In genomic region chr2:155045075-155045474, GRCm38 (mm10) we compare ENCODE assay signal across 22 mouse cellular contexts. TPM values are rescaled to one million over a fixed set of nuclear protein-coding genes. Genes with fewer than 3 reads are reported as not detected.
A peak's percentile ranks its signal among the peaks of the same experiment; 100 is the strongest.
DNase-seq lines count a peak whose midpoint lies in the region; ATAC-seq and TF ChIP-seq lines count a peak whose summit lies in the region.
"Had no signal": no experiment of that assay in that cellular context is flagged by ENCODE, and none has a peak within 500 bp of the region (broad histone marks: within the 10 kb centered on the region; RNA-seq: fewer than 3 reads in every experiment).

No protein-coding gene starts in this region.

- no peak overlapping the region for H3K9ac ChIP-seq in forebrain, embryonic 13.5 days
- H3K9ac ChIP-seq in CH12.LX (ENCODE audit: insufficient read depth, low read depth) = peak overlapping the region; percentile 46; the same call in 1 of the 2 replicates

- dilution Hi-C loops in CH12.LX (cut with MboI; ENCODE audit: extremely low pct_ligation_motif_present, extremely low pct_unique_long_range_greater_than_20kb, low sequenced_read_pairs) = no loop called here

- WGBS in forebrain, embryonic 10.5 days = 82% methylated on average over 3 of the region's 3 CpGs
- 58% methylated on average over 3 of the region's 3 CpGs for WGBS in forebrain, embryonic 13.5 days

- TF ChIP-seq POLR2A in CH12.LX (IDR thresholded peaks at IDR 0.05; ENCODE audit: low read depth, low read length) = no peak

- no peak; the same call in 1 of the 2 replicates for TF ChIP-seq RAD21 in CH12.LX (IDR thresholded peaks at IDR 0.05; ENCODE audit: low read depth, low read length)

- H3K9me3 ChIP-seq in forebrain, embryonic 10.5 days = no peaks in the 10 kb centered on the region
- H3K9me3 ChIP-seq in forebrain, embryonic 13.5 days (replicated peaks) = no peaks in the 10 kb centered on the region
- H3K9me3 ChIP-seq in megakaryocyte, embryonic 14.5 days = no peaks in the 10 kb centered on the region
- no peaks in the 10 kb centered on the region for H3K9me3 ChIP-seq in CH12.LX (replicated peaks; ENCODE audit: low read length)
- H3K9me3 ChIP-seq: G1E had no signal

- in situ Hi-C loops in CH12.LX (cut with MboI; ENCODE audit: low pct_ligation_motif_present, low pct_unique_long_range_greater_than_20kb, low sequenced_read_pairs) = no loop called here

- no peak overlapping the region for H3K4me3 ChIP-seq in forebrain, embryonic 10.5 days
- H3K4me3 ChIP-seq in forebrain, embryonic 13.5 days = no peak overlapping the region
- peak overlapping the region; percentile 42 for H3K4me3 ChIP-seq in megakaryocyte, embryonic 14.5 days (replicated peaks)
- peak overlapping the region in 1 of 3 experiments; percentile 2 for H3K4me3 ChIP-seq in CH12.LX (replicated peaks in 1 of 3; ENCODE audit: low read depth in 2 of 3, low read length in 2 of 3, poor library complexity in 1 of 3)

- H3K36me3 ChIP-seq in forebrain, embryonic 10.5 days (replicated peaks) = no peaks in the 10 kb centered on the region
- no peaks in the 10 kb centered on the region for H3K36me3 ChIP-seq in forebrain, embryonic 13.5 days (ENCODE audit: poor library complexity, severe bottlenecking)
- no peaks in the 10 kb centered on the region for H3K36me3 ChIP-seq in megakaryocyte, embryonic 14.5 days (replicated peaks; ENCODE audit: low read length)
- H3K36me3 ChIP-seq in CH12.LX (replicated peaks in 1 of 2; ENCODE audit: control insufficient read depth in 1 of 2, insufficient read depth in 1 of 2, low read length in 1 of 2) = peaks cover 0 to 5% of the 10 kb centered on the region in 2 experiments
- H3K36me3 ChIP-seq: G1E had no signal

- peaks cover 15% of the 10 kb centered on the region for H3K79me2 ChIP-seq in CH12.LX (replicated peaks; ENCODE audit: control insufficient read depth, extremely low read depth, insufficient read depth, poor library complexity, severe bottlenecking)

- no peak for ATAC-seq in forebrain, embryonic 13.5 days
- ATAC-seq in megakaryocyte, adult 5-6 weeks (ENCODE audit: poor library complexity, severe bottlenecking) = no peak
- ATAC-seq: activated CD4-positive, CD25-positive, alpha-beta regulatory T cell, adult 4 months; CD4-positive, CD25-positive, alpha-beta regulatory T cell, adult 4 months; Patski had no signal

- no peak overlapping the region for H3K4me2 ChIP-seq in forebrain, embryonic 13.5 days
- H3K4me2 ChIP-seq in CH12.LX (ENCODE audit: insufficient read depth, low read depth, poor library complexity, severe bottlenecking) = peak overlapping the region; percentile 1; the same call in 1 of the 2 replicates

- TF ChIP-seq CTCF in CH12.LX (conservative IDR thresholded peaks at IDR 0.05 in 1 of 2, IDR thresholded peaks at IDR 0.05 in 1 of 2; ENCODE audit: low read depth in 2 of 2, low read length in 2 of 2) = peak in 1 of 2 experiments; percentile 4; a peak in 1 of 4 replicates

- DNase-seq in forebrain, embryonic 10.5 days (ENCODE audit: extremely low spot score, low spot score) = no peak
- peak; percentile 59 for DNase-seq in CH12.LX (ENCODE audit: extremely low read depth)
- DNase-seq in embryo, embryonic 11 days = no peak
- DNase-seq: adrenal gland, adult 2 months; adrenal gland, adult 8-10 months; adrenal gland, postnatal 10 days; adrenal gland, postnatal 14 days; adrenal gland, postnatal 25 days; adrenal gland, postnatal 36 days; B cell, adult 2 months; cerebellum, adult 11 months; cerebellum, adult 11-12 months; cerebellum, adult 18-20 months; cerebellum, adult 2 months had no signal

- no peaks in the 10 kb centered on the region; the same call in 1 of the 2 replicates for H3K27me3 ChIP-seq in forebrain, embryonic 10.5 days (ENCODE audit: poor library complexity, severe bottlenecking)
- H3K27me3 ChIP-seq in forebrain, embryonic 13.5 days = no peaks in the 10 kb centered on the region
- H3K27me3 ChIP-seq in megakaryocyte, embryonic 14.5 days (replicated peaks) = peaks cover 2% of the 10 kb centered on the region
- H3K27me3 ChIP-seq in CH12.LX (replicated peaks) = no peaks in the 10 kb centered on the region
- H3K27me3 ChIP-seq: Patski had no signal

- H3K27ac ChIP-seq in forebrain, embryonic 10.5 days = 0 out of 2 replicates have a peak overlapping the region, but pooled peaks have one; percentile 25
- H3K27ac ChIP-seq in forebrain, embryonic 13.5 days = no peak overlapping the region
- peak overlapping the region; percentile 16; the same call in 1 of the 2 replicates for H3K27ac ChIP-seq in CH12.LX (ENCODE audit: insufficient read depth, low read depth)

- TF ChIP-seq EP300 in CH12.LX (IDR thresholded peaks at IDR 0.05; ENCODE audit: low read length) = peak; percentile 20; the same call in 1 of the 2 replicates

- H3K4me1 ChIP-seq in forebrain, embryonic 10.5 days = peaks cover 15% of the 10 kb centered on the region
- peaks cover 2% of the 10 kb centered on the region for H3K4me1 ChIP-seq in forebrain, embryonic 13.5 days
- peaks cover 49% of the 10 kb centered on the region for H3K4me1 ChIP-seq in megakaryocyte, embryonic 14.5 days
- peaks cover 11 to 40% of the 10 kb centered on the region in 2 experiments for H3K4me1 ChIP-seq in CH12.LX (ENCODE audit: control insufficient read depth in 1 of 2, insufficient read depth in 2 of 2)

TF ChIP-seq in CH12.LX, 34 proteins besides CTCF, POLR2A, EP300 and RAD21:
- TF ChIP-seq ZMIZ1 (IDR thresholded peaks at IDR 0.05; ENCODE audit: low read depth, low read length) (no peak), GABPA (IDR thresholded peaks at IDR 0.05; ENCODE audit: insufficient replicate concordance, low read depth, low read length) (no peak), ZNF384 (IDR thresholded peaks at IDR 0.05; ENCODE audit: low read depth, low read length) (peak; percentile 96)

RNA-seq across cellular contexts. Expression of gene Gm14226, which starts 27.0 kb away (rescaled TPM):
- 0.06 and 0.20 TPM in 2 replicates for polyA plus RNA-seq in forebrain, embryonic 10.5 days (2016; fragmentation: Nextera tagmentation; extraction: Ambion mirVana)
- polyA plus RNA-seq in forebrain, embryonic 13.5 days (2015; fragmentation: Nextera tagmentation; extraction: Ambion mirVana) = 0.06 and 0.14 TPM in 2 replicates
- not detected in 2 replicates for polyA plus RNA-seq in megakaryocyte, embryonic 14.5 days (2012; ENCODE audit: insufficient read depth, low replicate concordance)
- not detected in 2 replicates for total RNA-seq in megakaryocyte, adult 5-6 weeks (2015)
- not detected in 2 replicates for total RNA-seq in megakaryocyte, adult 5-6 weeks (2017)
- total RNA-seq in CH12.LX (2012; rRNA removed) (0.13 TPM in 1 of 2 replicates, not detected in the other), CH12.LX (2014; rRNA removed) (not detected in 2 replicates)
- polyA plus RNA-seq in CH12.LX (2012; ENCODE audit: insufficient read length, low read depth) = 0.10 TPM in 1 of 2 replicates, not detected in the other
- polyA plus RNA-seq: C2C12; CD4-positive, CD25-positive, alpha-beta regulatory T cell, adult 4 months; cerebellum, adult 2 months; G1E had no signal

RNA-seq across cellular contexts. Expression of gene Ahcy, which starts 29.2 kb away (rescaled TPM):
- 114 TPM in 2 replicates for polyA plus RNA-seq in forebrain, embryonic 10.5 days (2016; fragmentation: Nextera tagmentation; extraction: Ambion mirVana)
- polyA plus RNA-seq in forebrain, embryonic 13.5 days (2015; fragmentation: Nextera tagmentation; extraction: Ambion mirVana) = 53.9 and 57.0 TPM in 2 replicates
- 2.7 and 9.5 TPM in 2 replicates for polyA plus RNA-seq in megakaryocyte, embryonic 14.5 days (2012; ENCODE audit: insufficient read depth, low replicate concordance)
- 59.7 and 65.7 TPM in 2 replicates for total RNA-seq in megakaryocyte, adult 5-6 weeks (2015)
- total RNA-seq in megakaryocyte, adult 5-6 weeks (2017) = 35.9 and 37.7 TPM in 2 replicates
- total RNA-seq in CH12.LX (2012; rRNA removed) (514 and 556 TPM in 2 replicates), CH12.LX (2014; rRNA removed) (529 and 543 TPM in 2 replicates)
- 364 and 444 TPM in 2 replicates for polyA plus RNA-seq in CH12.LX (2012; ENCODE audit: insufficient read length, low read depth)
